Mouse (Mus musculus) brain, embryonic 14.5 days (tissue): ENCODE results near the gene Olfr689.
"Not testable (repeated sequence)": the region's sequence is repeated elsewhere in the genome, so short reads cannot be mapped to it uniquely, and the experiment has no call there.

Source experiments
- CTCF ChIP-seq: fragments of 200-500 bp; IDR thresholded peaks from 2 replicates; pipeline ENCODE4 v1.5.1; 2012; ENCODE audit warnings: inconsistent platforms, mild to moderate bottlenecking, moderate library complexity, borderline replicate concordance; ENCODE audit not compliant: insufficient read depth, insufficient read length; ENCODE audit errors: extremely low read depth
- POLR2A ChIP-seq: fragments of 200-500 bp; IDR thresholded peaks from 2 replicates; pipeline ENCODE4 v1.6.1; 2012; ENCODE audit warnings: mild to moderate bottlenecking, inconsistent platforms, borderline replicate concordance; ENCODE audit not compliant: poor library complexity, insufficient read depth, insufficient read length, severe bottlenecking; ENCODE audit errors: extremely low read depth

- not testable (repeated sequence) for TF ChIP-seq CTCF, POLR2A
Measured at GRCm38 (mm10) chr7:105356064-105356463, 45.1 kb downstream of the Olfr689 start.
